In the genomic region with DNA sequence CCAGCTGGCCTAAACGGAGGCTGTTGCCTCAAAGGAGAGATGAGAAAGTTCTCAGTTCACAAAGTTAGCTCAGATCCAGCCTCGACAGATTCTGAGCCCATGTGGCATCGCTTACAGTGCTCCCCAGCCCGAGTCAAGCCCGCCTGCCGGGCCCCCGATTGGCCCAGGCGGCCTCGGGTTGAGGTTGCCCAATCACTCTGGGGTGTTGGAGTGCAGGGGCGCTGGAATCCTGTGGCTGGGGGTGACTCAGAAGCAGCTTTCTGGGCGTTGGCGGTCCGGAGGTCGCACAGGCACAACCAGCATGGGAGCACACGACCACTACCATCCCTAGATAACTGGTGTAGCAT, we compare ENCODE assay signal across 8 mouse cellular contexts. TPM values are rescaled to one million over a fixed set of nuclear protein-coding genes. Genes with fewer than 3 reads are reported as not detected.
DNase-seq lines count a peak whose midpoint lies in the region; ATAC-seq lines count a peak whose summit lies in the region.

No protein-coding gene starts in this region.

- no peaks in the 10 kb centered on the region for H3K9me3 ChIP-seq in intestine, embryonic 15.5 days
- H3K9me3 ChIP-seq in lung, embryonic 15.5 days: no peaks in the 10 kb centered on the region
- H3K9me3 ChIP-seq in neural tube, embryonic 14.5 days (ENCODE audit: control insufficient read depth, low read length): no peaks in the 10 kb centered on the region

- peaks cover 6% of the 10 kb centered on the region; the same call in 1 of the 2 replicates for H3K4me1 ChIP-seq in intestine, embryonic 15.5 days (replicated peaks)
- peaks cover 28% of the 10 kb centered on the region for H3K4me1 ChIP-seq in lung, embryonic 15.5 days
- no peaks in the 10 kb centered on the region for H3K4me1 ChIP-seq in neural tube, embryonic 14.5 days (ENCODE audit: control insufficient read depth, insufficient read depth, low read length)

- peak overlapping the region; percentile 78 for H3K4me3 ChIP-seq in intestine, embryonic 15.5 days (replicated peaks)
- H3K4me3 ChIP-seq in lung, embryonic 15.5 days: peak overlapping the region; percentile 82
- H3K4me3 ChIP-seq in neural tube, embryonic 14.5 days (ENCODE audit: low read depth, low read length): peak overlapping the region; percentile 87

- ATAC-seq in common myeloid progenitor, adult 5-6 weeks (replicated peaks; ENCODE audit: low read depth, poor library complexity, severe bottlenecking): peak; percentile 76
- ATAC-seq in intestine, embryonic 15.5 days: no peak; the same call in 1 of the 2 replicates
- peak; percentile 60; the same call in 1 of the 2 replicates for ATAC-seq in lung, embryonic 15.5 days (ENCODE audit: borderline replicate concordance, extremely low read depth, low FRiP score, low TSS enrichment)
- peak; percentile 73 for ATAC-seq in neural tube, embryonic 14.5 days (ENCODE audit: low read depth)

- peak overlapping the region; percentile 78 for H3K9ac ChIP-seq in intestine, embryonic 15.5 days
- H3K9ac ChIP-seq in lung, embryonic 15.5 days: peak overlapping the region; percentile 81
- peak overlapping the region; percentile 88 for H3K9ac ChIP-seq in neural tube, embryonic 14.5 days (replicated peaks; ENCODE audit: low read depth, low read length)

- H3K4me2 ChIP-seq in intestine, embryonic 15.5 days (replicated peaks): peak overlapping the region; percentile 88
- H3K4me2 ChIP-seq in lung, embryonic 15.5 days: peak overlapping the region; percentile 68
- peak overlapping the region; percentile 87 for H3K4me2 ChIP-seq in neural tube, embryonic 14.5 days (ENCODE audit: low read depth, low read length)

- peak; percentile 27 for DNase-seq in right cerebral cortex, adult 18-20 months
- DNase-seq in right cerebral cortex, postnatal 10 days (ENCODE audit: low spot score in 2 of 2): no peak
- peak; percentile 98 for DNase-seq in heart, adult 11 months
- DNase-seq in urinary bladder, postnatal 25 days (ENCODE audit: low spot score): peak; percentile 38

- no peaks in the 10 kb centered on the region for H3K36me3 ChIP-seq in intestine, embryonic 15.5 days
- no peaks in the 10 kb centered on the region for H3K36me3 ChIP-seq in lung, embryonic 15.5 days
- H3K36me3 ChIP-seq in neural tube, embryonic 14.5 days (ENCODE audit: control insufficient read depth, insufficient read depth, low read length): no peaks in the 10 kb centered on the region

- peak overlapping the region; percentile 93 for H3K27ac ChIP-seq in intestine, embryonic 15.5 days
- H3K27ac ChIP-seq in lung, embryonic 15.5 days: peak overlapping the region; percentile 97
- H3K27ac ChIP-seq in neural tube, embryonic 14.5 days (ENCODE audit: low read depth, low read length): peak overlapping the region; percentile 57; the same call in 1 of the 2 replicates

- WGBS in intestine, embryonic 15.5 days: 2% methylated on average over 15 of the region's 15 CpGs
- WGBS in lung, embryonic 15.5 days: 0% methylated on average over 15 of the region's 15 CpGs
- WGBS in neural tube, embryonic 14.5 days: 2% methylated on average over 15 of the region's 15 CpGs

- no peaks in the 10 kb centered on the region for H3K27me3 ChIP-seq in intestine, embryonic 15.5 days (replicated peaks)
- no peaks in the 10 kb centered on the region for H3K27me3 ChIP-seq in lung, embryonic 15.5 days
- no peaks in the 10 kb centered on the region for H3K27me3 ChIP-seq in neural tube, embryonic 14.5 days (ENCODE audit: control insufficient read depth, insufficient read depth, low read length)

RNA-seq across cellular contexts. Expression of a gene that starts 1.1 kb away (rescaled TPM):
- 0.87 and 1.9 TPM in 2 replicates for total RNA-seq in common myeloid progenitor, adult 5-6 weeks (2017)
- polyA plus RNA-seq in intestine, embryonic 15.5 days (2015; fragmentation: Nextera tagmentation; extraction: Ambion mirVana): 15.8 and 18.3 TPM in 2 replicates
- 29.0 and 31.2 TPM in 2 replicates for polyA plus RNA-seq in lung, embryonic 15.5 days (2015; fragmentation: Nextera tagmentation; extraction: Ambion mirVana)
- polyA plus RNA-seq in neural tube, embryonic 14.5 days (2014; fragmentation: Nextera tagmentation; extraction: Ambion mirVana): 4.0 and 10.0 TPM in 2 replicates

Comparison
In these comparisons a context has a peak if more than half of its experiments do, and no peak if none do; other contexts are left out.
1. DNase-seq: peak in right cerebral cortex, adult 18-20 months (single experiment), heart, adult 11 months (single experiment) and urinary bladder, postnatal 25 days (single experiment); none in right cerebral cortex, postnatal 10 days (0 of 2).
2. Peak in every context shown above with its lines, with median percentiles within 50 percentile points of each other: H3K27ac ChIP-seq, H3K4me2 ChIP-seq, H3K4me3 ChIP-seq and H3K9ac ChIP-seq.